Mouse (Mus musculus) CH12.LX (cell line): Measurements from ENCODE around the gene Slc4a10. TPM values are rescaled to one million over a fixed set of nuclear protein-coding genes. Genes with fewer than 3 reads are reported as not detected.

Source experiments
- DNase-seq: peaks from one replicate; pipeline ENCODE4 v3.0.0-alpha.2; 2013; ENCODE audit errors: extremely low read depth
- H3K27ac ChIP-seq: 2 replicates; pipeline ENCODE4 v1.5.1; 2012; ENCODE audit warnings: low read depth, mild to moderate bottlenecking, control low read depth, moderate library complexity; ENCODE audit not compliant: insufficient read depth
- H3K27me3 ChIP-seq: replicated peaks from 2 replicates; pipeline ENCODE3; 2012; ENCODE audit warnings: inconsistent platforms
- H3K36me3 ChIP-seq, 2 experiments: replicated peaks in 1 of 2; 2 replicates each; pipeline versions ENCODE3 to v1.6.1; 2012; ENCODE audit warnings: inconsistent platforms in 1 of 2, low read length in 1 of 2, mild to moderate bottlenecking in 1 of 2, mixed read lengths in 1 of 2, moderate library complexity in 1 of 2; ENCODE audit not compliant: control insufficient read depth in 1 of 2, insufficient read depth in 1 of 2
- H3K4me1 ChIP-seq, 2 experiments: 2 replicates each; pipeline ENCODE4 v1.6.1; 2012; ENCODE audit warnings: inconsistent platforms in 1 of 2, moderate library complexity in 1 of 2; ENCODE audit not compliant: insufficient read depth in 2 of 2, control insufficient read depth in 1 of 2
- H3K4me2 ChIP-seq: 2 replicates; pipeline ENCODE4 v1.6.1; 2012; ENCODE audit warnings: low read depth, mild to moderate bottlenecking, control low read depth; ENCODE audit not compliant: poor library complexity, insufficient read depth, severe bottlenecking
- H3K4me3 ChIP-seq, 3 experiments: fragments of 150-350 bp in 1 of 3; sonication (generic) in 1 of 3; replicated peaks in 1 of 3; 2 replicates each; pipeline versions ENCODE3 to v1.5.1; 2011 to 2012; ENCODE audit warnings: low read depth in 2 of 3, low read length in 2 of 3, mild to moderate bottlenecking in 2 of 3, moderate library complexity in 2 of 3, control low read depth in 1 of 3, improper control_type of control experiment in 1 of 3, inconsistent platforms in 1 of 3, mixed read lengths in 1 of 3; ENCODE audit not compliant: poor library complexity in 1 of 3
- H3K79me2 ChIP-seq: replicated peaks from 2 replicates; pipeline ENCODE4 v1.6.1; 2012; ENCODE audit warnings: mild to moderate bottlenecking, moderate library complexity; ENCODE audit not compliant: control insufficient read depth, poor library complexity, insufficient read depth, severe bottlenecking; ENCODE audit errors: extremely low read depth
- H3K9ac ChIP-seq: 2 replicates; pipeline ENCODE4 v1.6.1; 2012; ENCODE audit warnings: low read depth, mild to moderate bottlenecking, control low read depth, moderate library complexity; ENCODE audit not compliant: insufficient read depth
- H3K9me3 ChIP-seq: replicated peaks from 2 replicates; pipeline ENCODE3; 2012; ENCODE audit warnings: low read length, inconsistent platforms, mixed read lengths
- CHD1 ChIP-seq: IDR thresholded peaks from 2 replicates; pipeline ENCODE4 v1.6.1; 2012; ENCODE audit warnings: low read depth, low read length, improper control_type of control experiment, inconsistent platforms
- ELF1 ChIP-seq: IDR thresholded peaks from 2 replicates; pipeline ENCODE4 v1.6.1; 2014; ENCODE audit warnings: low read depth, mild to moderate bottlenecking, inconsistent platforms, low read length, improper control_type of control experiment
- EP300 ChIP-seq: IDR thresholded peaks from 2 replicates; pipeline ENCODE4 v1.6.1; 2011; ENCODE audit warnings: low read length, improper control_type of control experiment
- ETS1 ChIP-seq: conservative IDR thresholded peaks from 2 replicates; pipeline ENCODE4 v1.6.1; 2012; ENCODE audit warnings: low read depth, mild to moderate bottlenecking, inconsistent platforms, low read length, improper control_type of control experiment, moderate library complexity
- HCFC1 ChIP-seq: IDR thresholded peaks from 2 replicates; pipeline ENCODE4 v1.6.1; 2012; ENCODE audit warnings: low read depth, mild to moderate bottlenecking, inconsistent platforms, low read length, improper control_type of control experiment
- JUN ChIP-seq: IDR thresholded peaks from 2 replicates; pipeline ENCODE4 v1.6.1; 2011; ENCODE audit warnings: low read depth, mild to moderate bottlenecking, low read length, improper control_type of control experiment, moderate library complexity; ENCODE audit not compliant: insufficient read depth
- JUND ChIP-seq: conservative IDR thresholded peaks from 2 replicates; pipeline ENCODE4 v1.6.1; 2011; ENCODE audit warnings: low read depth, low read length, improper control_type of control experiment
- KAT2A ChIP-seq: IDR thresholded peaks from 2 replicates; pipeline ENCODE4 v1.6.1; 2012; ENCODE audit warnings: low read length, improper control_type of control experiment, inconsistent platforms; ENCODE audit not compliant: insufficient replicate concordance
- MAFK ChIP-seq: IDR thresholded peaks from 2 replicates; pipeline ENCODE4 v1.6.1; 2011; ENCODE audit warnings: low read length, improper control_type of control experiment; ENCODE audit not compliant: insufficient replicate concordance
- MAX ChIP-seq: IDR thresholded peaks from 2 replicates; pipeline ENCODE4 v1.6.1; 2011; ENCODE audit warnings: low read length, improper control_type of control experiment
- MAZ ChIP-seq: IDR thresholded peaks from 2 replicates; pipeline ENCODE4 v1.6.1; 2012; ENCODE audit warnings: low read depth, mild to moderate bottlenecking, inconsistent platforms, low read length, improper control_type of control experiment, moderate library complexity
- MEF2A ChIP-seq: IDR thresholded peaks from 2 replicates; pipeline ENCODE4 v1.6.1; 2014; ENCODE audit warnings: low read depth, mild to moderate bottlenecking, inconsistent platforms, low read length, improper control_type of control experiment, borderline replicate concordance
- MYC ChIP-seq: IDR thresholded peaks from 2 replicates; pipeline ENCODE4 v1.6.1; 2011; ENCODE audit warnings: low read depth, mild to moderate bottlenecking, improper control_type of control experiment, low read length
- NELFE ChIP-seq: IDR thresholded peaks from 2 replicates; pipeline ENCODE4 v1.6.1; 2011; ENCODE audit warnings: low read depth, low read length, improper control_type of control experiment
- POLR2AphosphoS2 ChIP-seq: IDR thresholded peaks from 2 replicates; pipeline ENCODE4 v1.6.1; 2011; ENCODE audit warnings: low read depth, low read length, improper control_type of control experiment
- RAD21 ChIP-seq: IDR thresholded peaks from 2 replicates; pipeline ENCODE4 v1.6.1; 2011; ENCODE audit warnings: low read depth, mild to moderate bottlenecking, low read length, improper control_type of control experiment, moderate library complexity
- RCOR1 ChIP-seq: conservative IDR thresholded peaks from 2 replicates; pipeline ENCODE4 v1.6.1; 2012; ENCODE audit warnings: low read depth, mild to moderate bottlenecking, inconsistent platforms, low read length, improper control_type of control experiment
- SIN3A ChIP-seq: IDR thresholded peaks from 2 replicates; pipeline ENCODE4 v1.6.1; 2012; ENCODE audit warnings: low read length, improper control_type of control experiment, inconsistent platforms
- TBP ChIP-seq: conservative IDR thresholded peaks from 2 replicates; pipeline ENCODE4 v1.6.1; 2011; ENCODE audit warnings: low read depth, low read length, improper control_type of control experiment
- TCF12 ChIP-seq: IDR thresholded peaks from 2 replicates; pipeline ENCODE4 v1.6.1; 2014; ENCODE audit warnings: low read depth, mild to moderate bottlenecking, inconsistent platforms, low read length, improper control_type of control experiment
- USF2 ChIP-seq: conservative IDR thresholded peaks from 2 replicates; pipeline ENCODE4 v1.6.1; 2011; ENCODE audit warnings: low read depth, low read length, improper control_type of control experiment
- ZMIZ1 ChIP-seq: IDR thresholded peaks from 2 replicates; pipeline ENCODE4 v1.6.1; 2012; ENCODE audit warnings: low read depth, mild to moderate bottlenecking, inconsistent platforms, low read length, improper control_type of control experiment
- dilution Hi-C: fragments of 300-500 bp; cut with MboI; formaldehyde crosslinking; loops from 2 replicates; pipeline ENCODE4 v1.14.3; 2020; ENCODE audit warnings: low sequenced_read_pairs; ENCODE audit not compliant: extremely low pct_unique_long_range_greater_than_20kb, extremely low pct_ligation_motif_present
- in situ Hi-C: fragments of 300-500 bp; cut with MboI; formaldehyde crosslinking; loops from 3 replicates; pipeline ENCODE4 v1.14.3; 2019; ENCODE audit warnings: low sequenced_read_pairs, low pct_ligation_motif_present, low pct_unique_long_range_greater_than_20kb, mixed read lengths
- polyA plus RNA-seq: library from polyadenylated mRNA; unstranded; fragments of >175 nt; gene quantifications from 2 replicates; pipeline ENCODE4 v1.2.1, GENCODE M21; 2012; ENCODE audit warnings: low read depth; ENCODE audit not compliant: insufficient read length
- total RNA-seq, 2 experiments: library from RNA; depleted of rRNA; stranded (reverse); fragments of 300-350 nt in 1 of 2; fragments of >200 nt in 1 of 2; gene quantifications; 2 replicates each; pipeline ENCODE4 v1.2.3; 2012 to 2014

Gene Slc4a10
- total and polyA plus RNA-seq, 3 experiments: not detected

GRCm38 (mm10) chr2:62076512-62076911 is 30.2 kb downstream of the Slc4a10 start:
- no peak overlapping the region for H3K27ac ChIP-seq
- dilution Hi-C loops (no loop called here), in situ Hi-C loops (no loop called here)
- H3K4me1 ChIP-seq: no peaks in the 10 kb centered on the region
- no peak for TF ChIP-seq POLR2AphosphoS2
- TF ChIP-seq TBP: no peak
- TF ChIP-seq NELFE: no peak
- TF ChIP-seq EP300: no peak
- no peak for TF ChIP-seq SIN3A
- H3K9ac ChIP-seq: no peak overlapping the region
- no peaks in the 10 kb centered on the region for H3K79me2 ChIP-seq
- no peak overlapping the region for H3K4me3 ChIP-seq
- no peaks in the 10 kb centered on the region for H3K9me3 ChIP-seq
- H3K4me2 ChIP-seq: no peak overlapping the region
- H3K27me3 ChIP-seq: no peaks in the 10 kb centered on the region
- no peak for DNase-seq
- no peaks in the 10 kb centered on the region for H3K36me3 ChIP-seq

GRCm38 (mm10) chr2:62087566-62087965 is 41.3 kb downstream of the Slc4a10 start:
- no peak overlapping the region for H3K27ac ChIP-seq
- no peak overlapping the region for H3K4me2 ChIP-seq
- dilution Hi-C loops: no loop called here
- no peaks in the 10 kb centered on the region for H3K79me2 ChIP-seq
- H3K9ac ChIP-seq: no peak overlapping the region
- H3K9me3 ChIP-seq: no peaks in the 10 kb centered on the region
- H3K36me3 ChIP-seq: no peaks in the 10 kb centered on the region
- in situ Hi-C loops: no loop called here
- TF ChIP-seq ZMIZ1: no peak
- TF ChIP-seq POLR2AphosphoS2: no peak
- TF ChIP-seq MAX: no peak
- TF ChIP-seq JUN: no peak
- TF ChIP-seq JUND: no peak
- no peak for TF ChIP-seq MAFK
- TF ChIP-seq MAZ: no peak
- TF ChIP-seq HCFC1: no peak
- no peak for TF ChIP-seq MYC
- TF ChIP-seq RCOR1: no peak
- TF ChIP-seq NELFE: no peak
- TF ChIP-seq RAD21: no peak
- TF ChIP-seq KAT2A: no peak
- no peak for TF ChIP-seq CHD1
- TF ChIP-seq TCF12: no peak
- no peak for TF ChIP-seq USF2
- no peak for TF ChIP-seq EP300
- no peak for TF ChIP-seq ETS1
- TF ChIP-seq ELF1: no peak
- TF ChIP-seq MEF2A: no peak
- H3K4me1 ChIP-seq: no peaks in the 10 kb centered on the region
- H3K4me3 ChIP-seq: no peak overlapping the region
- no peaks in the 10 kb centered on the region for H3K27me3 ChIP-seq
- DNase-seq: no peak
